Mouse (Mus musculus) hematopoietic stem cell, adult 5-6 weeks (primary cell): ENCODE measurements around the gene Senp8. TPM values are rescaled to one million over a fixed set of nuclear protein-coding genes. Genes with fewer than 3 reads are reported as not detected.

Experiments used
- total RNA-seq: library from RNA; stranded (forward); fragments of 172-1452, 232-1000 nt; gene quantifications from 2 replicates; pipeline ENCODE4 v1.2.3, GENCODE M21; 2017

The Senp8 gene
- total RNA-seq, 1 experiment from 2014 or later = 11.2 TPM

Other genes starting within 250 kb of the Senp8 start
- gene Hexa, start 211.2 kb downstream of the Senp8 start, total RNA-seq = 62.5 and 69.7 TPM in 2 replicates
- gene Tmem202, start 210.9 kb downstream of the Senp8 start, total RNA-seq = not detected in 2 replicates
- not detected in 2 replicates for gene Celf6, start 172.8 kb downstream of the Senp8 start, total RNA-seq
- 38.2 and 38.8 TPM in 2 replicates for gene Parp6, start 133.4 kb downstream of the Senp8 start, total RNA-seq
- gene Pkm, start 94.3 kb downstream of the Senp8 start, total RNA-seq = 547 and 732 TPM in 2 replicates
- 1.2 TPM in 1 of 2 replicates, not detected in the other for gene Gramd2, start 70.6 kb downstream of the Senp8 start, total RNA-seq
- 14.9 and 27.3 TPM in 2 replicates for gene Myo9a, start 186 bp upstream of the Senp8 start, total RNA-seq
- gene Nr2e3, start 209.9 kb upstream of the Senp8 start, total RNA-seq = not detected in 2 replicates